Mouse (Mus musculus): Measurements from ENCODE around the gene Hyal1. TPM values are rescaled to one million over a fixed set of nuclear protein-coding genes. Genes with fewer than 3 reads are reported as not detected.

Hyal1 gene
- polyA plus RNA-seq, 1 experiment, result 1.3 TPM

- no peak for TF ChIP-seq GATA1 (IDR thresholded peaks at IDR 0.05; ENCODE audit: low read length)
Observed at GRCm38 (mm10) chr9:107596619-107597569, 20.2 kb downstream of the Hyal1 start.

- no peak for TF ChIP-seq GATA1 (IDR thresholded peaks at IDR 0.05; ENCODE audit: low read length)
Observed at GRCm38 (mm10) chr9:107598385-107598784, 21.7 kb downstream of the Hyal1 start.

- TF ChIP-seq GATA1 (IDR thresholded peaks at IDR 0.05; ENCODE audit: low read length), result no peak
Observed at GRCm38 (mm10) chr9:107599433-107599832, 22.7 kb downstream of the Hyal1 start.

- no peak for TF ChIP-seq GATA1 (IDR thresholded peaks at IDR 0.05; ENCODE audit: low read length)
Observed at GRCm38 (mm10) chr9:107599842-107600241, 23.1 kb downstream of the Hyal1 start.

GRCm38 (mm10) chr9:107600745-107601144 lies 24.0 kb downstream of the Hyal1 start:
- TF ChIP-seq GATA1 (IDR thresholded peaks at IDR 0.05; ENCODE audit: low read length), result no peak

- no peak for TF ChIP-seq GATA1 (IDR thresholded peaks at IDR 0.05; ENCODE audit: low read length)
Observed at GRCm38 (mm10) chr9:107601275-107601674, 24.5 kb downstream of the Hyal1 start.

- TF ChIP-seq GATA1 (IDR thresholded peaks at IDR 0.05; ENCODE audit: low read length), result no peak
Observed at GRCm38 (mm10) chr9:107602068-107602648, 25.4 kb downstream of the Hyal1 start.

- no peak for TF ChIP-seq GATA1 (IDR thresholded peaks at IDR 0.05; ENCODE audit: low read length)
Observed at GRCm38 (mm10) chr9:107603251-107603650, 26.5 kb downstream of the Hyal1 start.

GRCm38 (mm10) chr9:107605041-107605661 lies 28.4 kb downstream of the Hyal1 start:
- no peak for TF ChIP-seq GATA1 (IDR thresholded peaks at IDR 0.05; ENCODE audit: low read length)

- TF ChIP-seq GATA1 (IDR thresholded peaks at IDR 0.05; ENCODE audit: low read length), result no peak
Observed at GRCm38 (mm10) chr9:107606591-107606990, 29.9 kb downstream of the Hyal1 start.

GRCm38 (mm10) chr9:107607036-107607435 lies 30.3 kb downstream of the Hyal1 start:
- no peak for TF ChIP-seq GATA1 (IDR thresholded peaks at IDR 0.05; ENCODE audit: low read length)

- no peak for TF ChIP-seq GATA1 (IDR thresholded peaks at IDR 0.05; ENCODE audit: low read length)
Observed at GRCm38 (mm10) chr9:107607653-107608245, 31.0 kb downstream of the Hyal1 start.

- TF ChIP-seq GATA1 (IDR thresholded peaks at IDR 0.05; ENCODE audit: low read length), result no peak
Observed at GRCm38 (mm10) chr9:107608741-107609432, 32.2 kb downstream of the Hyal1 start, which contains the start of gene Sema3b. Sema3b (minus strand) TSS chr9:107609229.

- TF ChIP-seq GATA1 (IDR thresholded peaks at IDR 0.05; ENCODE audit: low read length), result no peak
Observed at GRCm38 (mm10) chr9:107609433-107609830, 32.7 kb downstream of the Hyal1 start.
